Mouse (Mus musculus) hindbrain, postnatal 0 days (tissue): ENCODE data around the gene Ccl28. TPM values are rescaled to one million over a fixed set of nuclear protein-coding genes. Genes with fewer than 3 reads are reported as not detected.
"Not testable (repeated sequence)": the region's sequence is repeated elsewhere in the genome, so short reads cannot be mapped to it uniquely, and the experiment has no call there.

Experiments
- ATAC-seq: fragments of 200-750 bp; cut with Nextera tagmentation; 2 replicates; pipeline ENCODE4 v1.8.0; 2017; ENCODE audit warnings: mild to moderate bottlenecking, moderate TSS enrichment, moderate library complexity
- DNase-seq: peaks from one replicate; pipeline ENCODE4 v3.0.0-alpha.2; 2015; ENCODE audit warnings: low spot score
- H3K27ac ChIP-seq: fragments of 300-500 bp; sonication (generic); 2 replicates; pipeline ENCODE4 v1.5.1; 2014; ENCODE audit warnings: mild to moderate bottlenecking
- H3K27me3 ChIP-seq: fragments of 300-500 bp; sonication (generic); 2 replicates; pipeline ENCODE4 v1.6.1; 2014; ENCODE audit warnings: low read length, mixed read lengths; ENCODE audit not compliant: insufficient read depth
- H3K36me3 ChIP-seq: fragments of 300-500 bp; sonication (generic); 2 replicates; pipeline ENCODE4 v1.6.1; 2014; ENCODE audit warnings: low read length, mixed read lengths; ENCODE audit not compliant: insufficient read depth
- H3K4me1 ChIP-seq: fragments of 300-500 bp; sonication (generic); 2 replicates; pipeline ENCODE4 v1.6.1; 2014; ENCODE audit warnings: antibody characterized with exemption, low read length, mixed read lengths; ENCODE audit not compliant: insufficient read depth
- H3K4me2 ChIP-seq: fragments of 300-500 bp; sonication (generic); 2 replicates; pipeline ENCODE4 v1.6.1; 2014; ENCODE audit warnings: low read depth, mild to moderate bottlenecking, low read length, moderate library complexity, mixed read lengths
- H3K4me3 ChIP-seq: fragments of 300-500 bp; sonication (generic); 2 replicates; pipeline ENCODE4 v1.5.1; 2014; ENCODE audit warnings: low read length
- H3K9ac ChIP-seq: fragments of 300-500 bp; sonication (generic); replicated peaks from 2 replicates; pipeline ENCODE4 v1.6.1; 2014; ENCODE audit warnings: mild to moderate bottlenecking, low read length, moderate library complexity, mixed read lengths
- H3K9me3 ChIP-seq: fragments of 300-500 bp; sonication (generic); 2 replicates; pipeline ENCODE4 v1.6.1; 2016; ENCODE audit warnings: low read length, mixed read lengths
- CTCF ChIP-seq: IDR thresholded peaks from 2 replicates; pipeline ENCODE4 v1.5.1; 2016; ENCODE audit warnings: antibody characterized with exemption, control low read depth, low read depth
- WGBS: fragments of 180-500 bp; shearing (Covaris S2); extraction: QIAGEN DNeasy Blood & Tissue Kit; methylation state at CpG from one replicate; pipeline ENCODE4 v1.1.7; 2014; 5-methylcytosine and 5-hydroxymethylcytosine counted together
- polyA plus RNA-seq: library from polyadenylated mRNA; unstranded; fragments of >200 nt; fragmentation: Nextera tagmentation; extraction: Ambion mirVana; gene quantifications from 2 replicates; pipeline ENCODE4 v1.2.1, GENCODE M21; 2015
- total RNA-seq: library from RNA; depleted of rRNA; stranded (reverse); fragments of >200 nt; gene quantifications from 2 replicates; pipeline ENCODE4 v1.2.3, GENCODE M21; 2014

Gene Ccl28
- total and polyA plus RNA-seq, 2 experiments from 2014 or later, result 0.33 to 2.2 TPM

GRCm38 (mm10) chr13:119679721-119680120 is 56.1 kb downstream of the Ccl28 start:
- Histone ChIP-seq H3K4me1 (no peaks in the 10 kb centered on the region), H3K9me3 (no peaks in the 10 kb centered on the region), H3K4me3 (no peak overlapping the region), H3K36me3 (no peaks in the 10 kb centered on the region), H3K9ac (no peak overlapping the region), H3K27ac (no peak overlapping the region), H3K4me2 (no peak overlapping the region), H3K27me3 (no peaks in the 10 kb centered on the region)
- ATAC-seq, result no peak
- DNase-seq, result no peak
- 72% methylated on average over 2 of the region's 2 CpGs for WGBS
- no peak for TF ChIP-seq CTCF

GRCm38 (mm10) chr13:119681161-119681560 is 57.5 kb downstream of the Ccl28 start:
- DNase-seq (no peak), ATAC-seq (no peak)
- WGBS, result 76% methylated on average over 3 of the region's 3 CpGs
- H3K9me3 ChIP-seq, result no peaks in the 10 kb centered on the region
- H3K4me3 ChIP-seq, result no peak overlapping the region
- no peak overlapping the region for H3K9ac ChIP-seq
- H3K4me2 ChIP-seq, result no peak overlapping the region
- H3K27ac ChIP-seq, result no peak overlapping the region
- no peaks in the 10 kb centered on the region for H3K36me3 ChIP-seq
- no peaks in the 10 kb centered on the region for H3K4me1 ChIP-seq
- TF ChIP-seq CTCF, result no peak
- no peaks in the 10 kb centered on the region for H3K27me3 ChIP-seq

GRCm38 (mm10) chr13:119684416-119685177 is 61.0 kb downstream of the Ccl28 start:
- Histone ChIP-seq H3K4me2 (no peak overlapping the region), H3K27ac (no peak overlapping the region), H3K9ac (no peak overlapping the region), H3K9me3 (no peaks in the 10 kb centered on the region), H3K4me3 (no peak overlapping the region), H3K4me1 (no peaks in the 10 kb centered on the region), H3K27me3 (no peaks in the 10 kb centered on the region), H3K36me3 (no peaks in the 10 kb centered on the region)
- WGBS, result 78% methylated on average over 11 of the region's 11 CpGs
- TF ChIP-seq CTCF, result no peak
- DNase-seq (no peak), ATAC-seq (no peak)

GRCm38 (mm10) chr13:119689709-119690038 is 66.1 kb downstream of the Ccl28 start:
- no peak for TF ChIP-seq CTCF

GRCm38 (mm10) chr13:119690039-119690728 is 66.6 kb downstream of the Ccl28 start, which contains the start of gene Hmgcs1:
Gene Hmgcs1, plus strand, starts transcription at chr13:119690379.
- under 1% methylated on average over 59 of the region's 59 CpGs for WGBS
- no peak for TF ChIP-seq CTCF

More at GRCm38 (mm10) chr13:119689709-119690038, 66.1 kb downstream of the Ccl28 start:
- H3K4me3 ChIP-seq, result peak overlapping the region; percentile 99
- 3% methylated on average over 5 of the region's 5 CpGs for WGBS
- H3K36me3 ChIP-seq, result no peaks in the 10 kb centered on the region
- ATAC-seq, result no peak
- no peak overlapping the region for H3K9ac ChIP-seq
- H3K27me3 ChIP-seq, result no peaks in the 10 kb centered on the region
- H3K27ac ChIP-seq, result peak overlapping the region; percentile 59
- no peak for DNase-seq
- H3K9me3 ChIP-seq, result no peaks in the 10 kb centered on the region
- peaks cover 14% of the 10 kb centered on the region; the same call in 1 of the 2 replicates for H3K4me1 ChIP-seq
- peak overlapping the region; percentile 56 for H3K4me2 ChIP-seq

GRCm38 (mm10) chr13:119690876-119691620 is 67.4 kb downstream of the Ccl28 start:
- TF ChIP-seq CTCF, result no peak
- H3K36me3 ChIP-seq, result no peaks in the 10 kb centered on the region
- peaks cover 18% of the 10 kb centered on the region; the same call in 1 of the 2 replicates for H3K4me1 ChIP-seq
- ATAC-seq (no peak), DNase-seq (peak; percentile 39)
- H3K9ac ChIP-seq, result peak overlapping the region; percentile 92
- H3K9me3 ChIP-seq, result no peaks in the 10 kb centered on the region
- WGBS, result under 1% methylated on average over 7 of the region's 7 CpGs
- peak overlapping the region; percentile 99 for H3K4me3 ChIP-seq
- H3K4me2 ChIP-seq, result peak overlapping the region; percentile 78
- peak overlapping the region; percentile 96 for H3K27ac ChIP-seq
- H3K27me3 ChIP-seq, result no peaks in the 10 kb centered on the region

More at GRCm38 (mm10) chr13:119690039-119690728, 66.6 kb downstream of the Ccl28 start, which contains the start of gene Hmgcs1:
- Histone ChIP-seq H3K4me2 (peak within 1 kb of the TSS; percentile 78), H3K27ac (peak within 1 kb of the TSS; percentile 96), H3K36me3 (no peaks in the 10 kb centered on the region), H3K9ac (peak within 1 kb of the TSS; percentile 92), H3K9me3 (no peaks in the 10 kb centered on the region), H3K4me3 (peak within 1 kb of the TSS; percentile 99), H3K4me1 (peaks cover 18% of the 10 kb centered on the region; the same call in 1 of the 2 replicates), H3K27me3 (no peaks in the 10 kb centered on the region)
- peak; percentile 100 for ATAC-seq
- DNase-seq, result peak; percentile 100

- H3K27me3 ChIP-seq, result not testable (repeated sequence)
- H3K4me1 ChIP-seq, result peaks cover 18% of the 10 kb centered on the region; the same call in 1 of the 2 replicates
- 56% methylated on average over 3 of the region's 3 CpGs for WGBS
These were observed 68.3 kb downstream of the Ccl28 start for GRCm38 (mm10) chr13:119691958-119692357.

More at GRCm38 (mm10) chr13:119691958-119692357, 68.3 kb downstream of the Ccl28 start:
- peak overlapping the region; percentile 92; the same call in 1 of the 2 replicates for H3K9ac ChIP-seq
- not testable (repeated sequence) for H3K9me3 ChIP-seq, H3K27ac ChIP-seq, DNase-seq, ATAC-seq, H3K36me3 ChIP-seq
- peak overlapping the region; percentile 99 for H3K4me3 ChIP-seq
- peak overlapping the region; percentile 78 for H3K4me2 ChIP-seq
